Mouse (Mus musculus): ENCODE measurements at regions not wholly inside any gene's neighbourhood (a gene's known extent, or its start where the extent isn't known, plus 50 kb on each side); places are given as distances from the start of the nearest gene placed in this dataset.
A peak's percentile ranks its signal among the peaks of the same experiment; 100 is the strongest.

DNA sequence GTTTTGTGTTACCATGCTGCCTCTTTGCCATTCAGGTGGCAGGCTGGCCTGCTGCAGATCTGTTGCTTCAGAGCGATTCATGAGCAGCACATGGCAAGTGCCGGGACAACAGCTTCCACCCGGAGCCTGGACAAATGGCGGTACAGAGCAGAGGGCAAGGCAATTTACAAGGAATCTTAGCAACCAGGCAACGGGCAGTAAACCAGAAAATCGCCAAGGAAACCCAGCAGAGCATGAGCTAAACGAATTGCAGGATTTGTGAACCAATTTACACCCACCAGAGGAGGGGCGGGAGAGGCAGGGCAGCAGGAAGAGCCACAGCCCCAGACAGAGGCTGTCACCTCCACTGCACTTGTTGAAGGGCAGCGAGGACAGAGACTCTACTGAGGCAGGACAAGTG, 60.5 kb upstream of the Loxl4 start:
- DNase-seq (ENCODE audit: low spot score) = no peak

DNA sequence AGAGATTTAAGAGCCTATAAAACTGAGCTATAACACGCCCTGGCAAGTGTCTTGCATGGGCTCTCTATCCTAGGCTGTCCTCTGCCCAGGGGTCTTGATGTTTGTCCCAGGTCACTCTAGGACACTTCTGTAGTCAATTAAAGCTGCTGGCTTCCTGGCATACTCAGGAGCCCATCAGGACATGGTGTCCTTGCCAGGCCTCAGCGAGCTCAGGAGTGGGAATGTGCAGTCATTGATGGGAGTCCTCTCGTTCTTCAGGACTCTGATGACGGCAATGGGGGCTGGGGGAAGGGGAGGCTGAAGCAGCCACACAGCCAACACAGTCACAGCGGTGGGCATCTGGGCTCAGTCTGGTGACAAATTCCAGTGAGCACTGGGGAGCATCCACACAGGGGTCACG, 57.3 kb upstream of the Loxl4 start:
- no peak for DNase-seq (ENCODE audit: low spot score)

DNA sequence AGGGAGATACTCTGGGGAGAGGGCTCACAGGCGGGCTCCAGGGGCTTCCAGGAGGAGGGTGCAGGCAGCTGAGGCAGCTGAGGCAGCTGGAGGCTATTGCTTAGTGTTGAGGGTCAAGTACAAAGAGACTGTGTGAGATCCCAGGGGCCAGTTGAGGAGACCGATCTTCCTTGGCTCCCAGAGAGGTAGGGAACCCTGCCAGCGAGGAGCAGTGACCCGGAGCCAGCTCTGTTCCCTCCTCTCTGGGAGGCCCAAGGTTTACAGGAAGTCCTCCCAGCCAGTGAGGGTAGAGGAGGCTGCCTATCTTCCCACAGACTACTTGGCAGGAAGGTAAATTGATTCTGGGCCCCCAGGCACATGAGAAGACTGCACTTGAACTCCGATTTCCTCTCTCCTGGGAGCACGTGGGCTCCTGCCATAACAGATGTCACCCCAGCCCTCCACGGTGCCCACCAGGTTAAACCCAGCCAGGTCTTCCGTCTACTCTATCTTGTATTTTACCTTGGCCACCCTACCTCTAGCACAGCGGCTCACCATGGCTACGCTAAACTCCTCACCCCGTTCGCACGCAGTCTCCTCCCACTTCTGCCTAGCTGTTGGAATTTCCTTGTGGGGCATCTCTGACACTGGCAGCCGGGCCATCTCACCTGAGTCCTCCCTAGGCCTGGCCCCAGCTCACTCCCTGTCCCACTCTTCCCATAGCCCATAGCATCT, 55.9 kb upstream of the Loxl4 start:
- DNase-seq (ENCODE audit: low spot score) = peak; percentile 11

DNA sequence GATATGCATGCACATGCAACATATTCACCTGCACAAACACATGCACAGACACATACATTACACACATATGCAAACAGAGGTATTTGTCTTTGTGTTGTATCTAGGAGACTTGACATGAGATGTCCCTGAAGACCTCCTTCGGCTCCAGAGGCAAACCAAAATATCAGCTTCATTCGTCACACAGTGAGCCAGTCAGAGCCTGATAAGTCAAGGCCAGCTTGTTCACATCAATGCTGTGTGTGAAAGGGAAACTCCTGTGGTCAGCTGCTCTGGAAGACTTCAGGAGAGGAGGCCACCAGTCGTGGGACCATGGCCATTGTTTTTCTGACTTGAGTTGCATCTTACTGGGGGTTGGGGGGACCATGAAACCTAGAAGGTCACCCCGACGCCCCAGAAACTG, 54.3 kb upstream of the Loxl4 start:
- DNase-seq (ENCODE audit: low spot score) = no peak

Data from urinary bladder, adult 2 months (tissue).